Mouse (Mus musculus): Measurements from ENCODE around the gene Jchain. TPM values are rescaled to one million over a fixed set of nuclear protein-coding genes. Genes with fewer than 3 reads are reported as not detected.
"Not testable (repeated sequence)": the region's sequence is repeated elsewhere in the genome, so short reads cannot be mapped to it uniquely, and the experiment has no call there.

Gene Jchain
- polyA plus RNA-seq, 1 experiment from 2014 or later, result 0.58 TPM

- no peaks in the 10 kb centered on the region for H3K36me3 ChIP-seq (ENCODE audit: control insufficient read depth, insufficient read depth)
- peaks cover 11% of the 10 kb centered on the region for H3K4me1 ChIP-seq (replicated peaks; ENCODE audit: control insufficient read depth, insufficient read depth, low read length)
- no peak overlapping the region for H3K4me3 ChIP-seq (replicated peaks; ENCODE audit: low read length)
- H3K9ac ChIP-seq (replicated peaks; ENCODE audit: low read depth, low read length), result no peak overlapping the region
- no peak for ATAC-seq
- 86% methylated on average over 9 of the region's 9 CpGs for WGBS
- H3K9me3 ChIP-seq (ENCODE audit: control insufficient read depth, low read length), result no peaks in the 10 kb centered on the region
- no peak overlapping the region for H3K4me2 ChIP-seq (ENCODE audit: low read length)
- no peak overlapping the region for H3K27ac ChIP-seq (ENCODE audit: low read length)
- H3K27me3 ChIP-seq (replicated peaks; ENCODE audit: control insufficient read depth, insufficient read depth, low read length), result no peaks in the 10 kb centered on the region
These were observed 33.6 kb upstream of the Jchain start for GRCm38 (mm10) chr5:88561080-88561814.

GRCm38 (mm10) chr5:88558991-88559390 lies 31.3 kb upstream of the Jchain start:
- Histone ChIP-seq H3K4me3 (replicated peaks; ENCODE audit: low read length) (no peak overlapping the region), H3K4me1 (replicated peaks; ENCODE audit: control insufficient read depth, insufficient read depth, low read length) (peaks cover 22% of the 10 kb centered on the region), H3K27me3 (replicated peaks; ENCODE audit: control insufficient read depth, insufficient read depth, low read length) (no peaks in the 10 kb centered on the region), H3K36me3 (ENCODE audit: control insufficient read depth, insufficient read depth) (no peaks in the 10 kb centered on the region), H3K27ac (ENCODE audit: low read length) (no peak overlapping the region), H3K9me3 (ENCODE audit: control insufficient read depth, low read length) (no peaks in the 10 kb centered on the region), H3K4me2 (ENCODE audit: low read length) (no peak overlapping the region), H3K9ac (replicated peaks; ENCODE audit: low read depth, low read length) (no peak overlapping the region)
- no peak for ATAC-seq
- 68% methylated on average over 1 of the region's 1 CpGs for WGBS

- Histone ChIP-seq H3K4me1 (replicated peaks; ENCODE audit: control insufficient read depth, insufficient read depth, low read length) (peaks cover 22% of the 10 kb centered on the region), H3K4me3 (replicated peaks; ENCODE audit: low read length) (peak within 1 kb of the TSS; percentile 94), H3K27me3 (replicated peaks; ENCODE audit: control insufficient read depth, insufficient read depth, low read length) (no peaks in the 10 kb centered on the region), H3K9ac (replicated peaks; ENCODE audit: low read depth, low read length) (peak within 1 kb of the TSS; percentile 90), H3K9me3 (ENCODE audit: control insufficient read depth, low read length) (no peaks in the 10 kb centered on the region), H3K4me2 (ENCODE audit: low read length) (peak within 1 kb of the TSS; percentile 99), H3K36me3 (ENCODE audit: control insufficient read depth, insufficient read depth) (no peaks in the 10 kb centered on the region), H3K27ac (ENCODE audit: low read length) (peak within 1 kb of the TSS; percentile 91)
- WGBS, result under 1% methylated on average over 76 of the region's 76 CpGs
- ATAC-seq, result peak; percentile 95
These were observed 26.6 kb upstream of the Jchain start, which contains the start of gene Utp3 for GRCm38 (mm10) chr5:88554086-88554886. Gene Utp3 (plus strand): TSS chr5:88554462.

GRCm38 (mm10) chr5:88553271-88554085 lies 25.8 kb upstream of the Jchain start:
- H3K4me2 ChIP-seq (ENCODE audit: low read length), result peak overlapping the region; percentile 59
- peak overlapping the region; percentile 70 for H3K9ac ChIP-seq (replicated peaks; ENCODE audit: low read depth, low read length)
- 7% methylated on average over 29 of the region's 29 CpGs for WGBS
- peak overlapping the region; percentile 91 for H3K27ac ChIP-seq (ENCODE audit: low read length)
- H3K4me1 ChIP-seq (replicated peaks; ENCODE audit: control insufficient read depth, insufficient read depth, low read length), result peaks cover 22% of the 10 kb centered on the region
- ATAC-seq, result peak; percentile 69
- no peaks in the 10 kb centered on the region for H3K27me3 ChIP-seq (replicated peaks; ENCODE audit: control insufficient read depth, insufficient read depth, low read length)
- H3K36me3 ChIP-seq (ENCODE audit: control insufficient read depth, insufficient read depth), result no peaks in the 10 kb centered on the region
- H3K4me3 ChIP-seq (replicated peaks; ENCODE audit: low read length), result peak overlapping the region; percentile 94
- no peaks in the 10 kb centered on the region for H3K9me3 ChIP-seq (ENCODE audit: control insufficient read depth, low read length)

- H3K4me1 ChIP-seq (replicated peaks; ENCODE audit: control insufficient read depth, insufficient read depth, low read length), result no peaks in the 10 kb centered on the region
- no peak overlapping the region for H3K4me2 ChIP-seq (ENCODE audit: low read length)
- WGBS, result 90% methylated on average over 7 of the region's 7 CpGs
- no peak overlapping the region for H3K27ac ChIP-seq (ENCODE audit: low read length)
- no peaks in the 10 kb centered on the region for H3K27me3 ChIP-seq (replicated peaks; ENCODE audit: control insufficient read depth, insufficient read depth, low read length)
- ATAC-seq, result no peak
- no peak overlapping the region for H3K4me3 ChIP-seq (replicated peaks; ENCODE audit: low read length)
- H3K36me3 ChIP-seq (ENCODE audit: control insufficient read depth, insufficient read depth), result no peaks in the 10 kb centered on the region
- no peaks in the 10 kb centered on the region for H3K9me3 ChIP-seq (ENCODE audit: control insufficient read depth, low read length)
- H3K9ac ChIP-seq (replicated peaks; ENCODE audit: low read depth, low read length), result no peak overlapping the region
These were observed 17.8 kb upstream of the Jchain start for GRCm38 (mm10) chr5:88545536-88545935.

- H3K27me3 ChIP-seq (replicated peaks; ENCODE audit: control insufficient read depth, insufficient read depth, low read length); H3K27ac ChIP-seq (ENCODE audit: low read length); H3K4me1 ChIP-seq (replicated peaks; ENCODE audit: control insufficient read depth, insufficient read depth, low read length); H3K4me2 ChIP-seq (ENCODE audit: low read length); H3K36me3 ChIP-seq (ENCODE audit: control insufficient read depth, insufficient read depth); ATAC-seq; H3K4me3 ChIP-seq (replicated peaks; ENCODE audit: low read length); H3K9me3 ChIP-seq (ENCODE audit: control insufficient read depth, low read length); H3K9ac ChIP-seq (replicated peaks; ENCODE audit: low read depth, low read length): not testable (repeated sequence)
- WGBS, result 88% methylated on average over 1 of the region's 1 CpGs
These were observed 16.7 kb upstream of the Jchain start for GRCm38 (mm10) chr5:88544411-88544810.

GRCm38 (mm10) chr5:88542651-88543282 lies 15.1 kb upstream of the Jchain start:
- H3K27ac ChIP-seq (ENCODE audit: low read length), result no peak overlapping the region
- H3K27me3 ChIP-seq (replicated peaks; ENCODE audit: control insufficient read depth, insufficient read depth, low read length), result no peaks in the 10 kb centered on the region
- 62% methylated on average over 5 of the region's 5 CpGs for WGBS
- no peaks in the 10 kb centered on the region for H3K36me3 ChIP-seq (ENCODE audit: control insufficient read depth, insufficient read depth)
- H3K9me3 ChIP-seq (ENCODE audit: control insufficient read depth, low read length), result no peaks in the 10 kb centered on the region
- H3K4me1 ChIP-seq (replicated peaks; ENCODE audit: control insufficient read depth, insufficient read depth, low read length), result no peaks in the 10 kb centered on the region
- no peak overlapping the region for H3K9ac ChIP-seq (replicated peaks; ENCODE audit: low read depth, low read length)
- H3K4me2 ChIP-seq (ENCODE audit: low read length), result no peak overlapping the region
- no peak overlapping the region for H3K4me3 ChIP-seq (replicated peaks; ENCODE audit: low read length)
- ATAC-seq, result no peak

- no peak for ATAC-seq
- Histone ChIP-seq H3K9me3 (ENCODE audit: control insufficient read depth, low read length) (no peaks in the 10 kb centered on the region), H3K36me3 (ENCODE audit: control insufficient read depth, insufficient read depth) (no peaks in the 10 kb centered on the region), H3K4me2 (ENCODE audit: low read length) (no peak overlapping the region), H3K4me3 (replicated peaks; ENCODE audit: low read length) (no peak overlapping the region), H3K9ac (replicated peaks; ENCODE audit: low read depth, low read length) (no peak overlapping the region), H3K27me3 (replicated peaks; ENCODE audit: control insufficient read depth, insufficient read depth, low read length) (no peaks in the 10 kb centered on the region), H3K4me1 (replicated peaks; ENCODE audit: control insufficient read depth, insufficient read depth, low read length) (no peaks in the 10 kb centered on the region), H3K27ac (ENCODE audit: low read length) (no peak overlapping the region)
These were observed 13.2 kb upstream of the Jchain start for GRCm38 (mm10) chr5:88540845-88541244.

Data from forebrain, embryonic 16.5 days (tissue).